Mouse (Mus musculus) heart, postnatal 36 days (tissue): ENCODE measurements around the gene Gstt3. TPM values are rescaled to one million over a fixed set of nuclear protein-coding genes. Genes with fewer than 3 reads are reported as not detected.

Experiments used
- DNase-seq, 2 experiments: peaks; one replicate each; pipeline ENCODE4 v3.0.0; 2021 to 2022
- intact Hi-C: fragments of 180-260 bp; cut with DNase I; formaldehyde crosslinking; loops from one replicate; pipeline ENCODE4 v1.15.1; 2025
- total RNA-seq, 2 experiments: library from RNA; stranded (reverse); gene quantifications; 2 replicates each; pipeline ENCODE4 v1.2.3; 2021

Gstt3 gene
- 1 to 10 TPM; 4.1 to 4.8 TPM for total RNA-seq

- intact Hi-C loops = no loop called here
- peak; percentile 69 to 72 for DNase-seq
Observed at GRCm38 (mm10) chr10:75780769-75781578, at the start of gene Gstt3, which contains the start of gene Gm20441. Gene Gstt3, minus strand, starts transcription at chr10:75781414. Gene Gm20441, minus strand, starts transcription at chr10:75780954.

GRCm38 (mm10) chr10:75830275-75830670 lies 49.1 kb upstream of the Gstt3 start:
- intact Hi-C loops = loop anchor here (5.0 kb wide), 1 partner anchor 68 kb away; the partner anchor contains the start of gene Cabin1
- DNase-seq = no peak

GRCm38 (mm10) chr10:75829529-75830274 lies 48.5 kb upstream of the Gstt3 start:
- intact Hi-C loops = loop anchor here (5.0 kb wide), 1 partner anchor 67 kb away; the partner anchor contains the start of gene Cabin1
- DNase-seq = no peak

- intact Hi-C loops = no loop called here
Observed at GRCm38 (mm10) chr10:75828500-75828931, 47.3 kb upstream of the Gstt3 start.

DNA sequence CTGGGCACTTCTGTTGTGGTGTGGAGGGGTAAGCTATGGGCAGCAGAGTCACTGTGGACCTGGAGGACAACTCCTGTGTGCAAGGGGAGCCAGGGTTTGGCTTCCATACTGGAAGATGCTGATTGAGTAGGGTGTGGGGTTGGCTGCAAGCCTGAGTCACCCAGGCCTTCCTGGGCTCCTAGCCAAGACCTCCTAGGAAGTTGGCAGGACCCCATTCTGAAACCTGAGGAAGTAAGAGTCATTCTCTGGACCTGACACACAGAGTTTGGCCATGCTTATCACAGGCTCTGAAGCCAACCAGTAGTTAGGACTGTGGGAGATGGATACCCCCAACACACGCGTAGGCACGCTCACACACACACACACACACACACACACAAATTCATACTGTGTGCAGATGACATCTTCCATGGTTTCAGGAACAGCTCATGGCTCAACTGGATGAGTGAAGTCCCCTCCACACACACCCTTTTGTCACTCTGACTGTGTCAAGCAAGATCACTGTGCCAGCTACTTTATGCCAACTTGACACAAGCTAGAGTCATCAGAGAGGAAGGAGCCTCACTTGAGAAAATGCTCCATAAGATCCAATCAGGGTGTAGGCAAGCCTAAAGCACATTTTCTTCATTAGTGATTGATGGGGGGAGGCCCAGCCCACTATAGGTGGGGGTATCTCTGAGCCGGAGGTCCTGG lies 46.6 kb upstream of the Gstt3 start:
- DNase-seq = peak; percentile 27 to 36
- intact Hi-C loops = no loop called here

More at GRCm38 (mm10) chr10:75828500-75828931, 47.3 kb upstream of the Gstt3 start:
- peak; percentile 54 to 63 for DNase-seq

DNA sequence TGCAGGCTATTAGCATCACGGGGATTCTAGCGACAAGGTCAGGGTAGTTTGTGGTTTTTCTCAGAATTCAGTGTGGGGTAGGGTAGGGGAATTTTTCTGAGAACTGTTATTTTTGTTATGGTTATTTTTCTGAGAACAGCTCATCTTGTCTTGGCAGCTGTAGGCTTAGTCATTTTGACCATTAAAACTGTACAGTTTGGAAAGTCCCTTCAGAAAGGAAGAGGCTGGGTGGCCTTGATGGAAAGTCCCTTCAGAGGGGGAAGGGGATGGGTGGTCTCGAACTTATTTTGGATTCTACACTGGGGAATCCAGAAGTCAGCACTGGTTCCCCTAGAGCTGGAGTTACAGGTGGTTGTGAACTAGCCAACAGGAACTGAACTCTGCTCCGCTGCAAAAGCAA lies 43.3 kb upstream of the Gstt3 start:
- intact Hi-C loops = no loop called here
- DNase-seq = no peak

DNA sequence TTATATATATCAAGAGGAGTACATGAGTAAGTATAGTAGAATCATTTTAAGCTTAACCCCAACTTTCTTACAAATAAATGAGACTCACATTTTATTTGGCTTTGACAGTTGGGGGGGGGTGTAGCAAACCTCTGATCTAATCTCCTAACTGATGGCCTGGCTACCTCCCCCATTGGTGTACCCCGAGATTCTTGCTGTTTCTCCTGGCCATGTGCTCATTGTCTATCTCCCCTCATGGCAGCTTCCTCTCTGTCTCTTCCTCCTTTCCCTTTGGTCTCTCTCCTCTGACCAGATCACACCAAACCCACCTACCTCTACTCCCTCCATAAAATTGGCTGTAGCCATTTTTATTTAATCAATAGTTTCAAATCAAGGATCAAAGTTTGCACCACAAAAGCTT lies 42.6 kb upstream of the Gstt3 start:
- no peak for DNase-seq
- intact Hi-C loops = no loop called here

GRCm38 (mm10) chr10:75822443-75822842 lies 41.2 kb upstream of the Gstt3 start, which contains the start of gene Gstt4:
Gene Gstt4, minus strand, starts transcription at chr10:75822543.
- DNase-seq = no peak
- intact Hi-C loops = no loop called here

DNA sequence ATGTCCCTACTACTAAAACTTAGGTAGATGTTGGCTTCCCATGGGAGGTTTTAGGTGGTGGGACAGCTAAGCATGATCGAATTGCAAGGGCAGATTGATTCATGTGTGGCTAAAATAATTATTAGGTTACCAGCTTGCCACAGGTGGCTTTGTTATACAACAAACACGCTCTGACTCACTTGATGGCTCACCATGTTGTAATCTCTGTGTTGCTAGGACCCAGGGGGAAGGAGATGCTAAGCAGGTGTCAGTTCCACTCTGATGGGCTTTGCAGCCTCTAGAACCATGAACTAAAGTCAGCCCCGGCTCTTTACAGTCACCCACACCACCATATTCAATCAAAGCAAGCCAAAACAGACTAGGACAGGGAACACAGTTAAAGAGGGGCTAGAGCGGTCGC lies 38.7 kb upstream of the Gstt3 start:
- DNase-seq = no peak
- intact Hi-C loops = no loop called here

- intact Hi-C loops = no loop called here
- no peak for DNase-seq
Observed at GRCm38 (mm10) chr10:75818641-75819040, 37.4 kb upstream of the Gstt3 start.

DNA sequence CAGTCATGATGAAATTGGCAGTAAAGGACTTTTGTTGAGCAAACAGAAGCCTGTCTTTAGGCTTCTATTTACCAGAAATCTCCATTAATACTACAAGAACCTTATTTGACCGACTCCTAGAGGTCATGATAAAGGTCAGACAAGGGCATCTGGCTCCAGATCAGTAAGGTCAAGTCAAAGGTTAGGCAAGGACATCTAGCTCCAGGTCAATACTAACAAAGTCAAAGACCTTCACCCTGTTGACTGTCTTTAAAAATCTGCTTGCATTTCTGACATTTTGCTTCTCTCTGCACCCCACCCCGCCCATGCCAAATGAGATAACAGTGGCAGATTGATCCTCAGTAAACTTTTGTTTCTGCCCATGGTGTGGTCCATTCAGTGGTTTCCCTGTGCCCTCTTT lies 23.0 kb upstream of the Gstt3 start:
- intact Hi-C loops = no loop called here
- no peak for DNase-seq

- intact Hi-C loops = no loop called here
- peak; percentile 71 to 78 for DNase-seq
Observed at GRCm38 (mm10) chr10:75798176-75798696, 17.0 kb upstream of the Gstt3 start, which contains the start of gene Gstt1. Gene Gstt1, minus strand, starts transcription at chr10:75798584.

GRCm38 (mm10) chr10:75797619-75798175 lies 16.5 kb upstream of the Gstt3 start:
- intact Hi-C loops = loop anchor here (2.0 kb wide), 1 partner anchor 35 kb away; no protein-coding TSS in a partner anchor
- DNase-seq = peak; percentile 64 to 69

DNA sequence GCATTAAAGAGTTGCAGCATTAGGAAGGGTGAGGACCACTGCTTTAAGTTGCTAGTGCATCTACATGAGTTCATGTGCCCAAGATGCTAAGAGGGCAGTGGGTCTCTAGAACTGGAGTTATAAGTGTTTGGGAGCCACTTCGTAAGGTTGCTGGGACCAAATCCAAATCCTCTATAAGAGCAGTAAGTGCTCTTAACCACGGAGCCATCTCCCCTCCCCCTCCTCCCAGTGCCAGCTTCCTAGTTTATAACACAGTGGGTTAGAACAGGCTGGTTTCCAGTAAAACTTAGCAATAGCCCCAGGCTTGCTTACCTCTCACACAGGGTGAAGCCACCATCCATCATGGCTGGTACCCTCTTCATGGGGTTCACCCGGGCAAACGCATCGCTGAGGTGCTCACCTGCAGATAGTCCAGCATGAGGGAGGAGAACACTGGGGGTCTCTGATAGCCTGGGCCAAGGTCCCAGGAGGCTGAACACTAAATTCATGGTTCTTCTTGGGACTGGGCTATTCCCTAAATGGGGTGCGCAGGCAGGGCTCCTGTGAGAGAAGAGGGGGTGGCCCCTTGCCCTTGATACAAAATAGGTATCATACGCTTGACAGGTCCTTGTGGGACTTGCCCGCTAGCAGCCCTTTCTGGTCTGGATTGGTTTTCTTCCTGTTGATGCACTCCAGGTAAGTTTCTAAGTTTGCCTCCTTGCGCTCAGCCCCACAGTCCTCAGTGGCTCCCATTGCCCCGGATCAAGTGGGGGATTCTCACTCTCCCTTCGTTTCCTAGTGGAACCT lies 15.7 kb upstream of the Gstt3 start:
- intact Hi-C loops = loop anchor here (2.0 kb wide), 1 partner anchor 36 kb away; no protein-coding TSS in a partner anchor
- DNase-seq = no peak

GRCm38 (mm10) chr10:75794880-75795279 lies 13.7 kb upstream of the Gstt3 start:
- DNase-seq = no peak
- intact Hi-C loops = no loop called here

DNA sequence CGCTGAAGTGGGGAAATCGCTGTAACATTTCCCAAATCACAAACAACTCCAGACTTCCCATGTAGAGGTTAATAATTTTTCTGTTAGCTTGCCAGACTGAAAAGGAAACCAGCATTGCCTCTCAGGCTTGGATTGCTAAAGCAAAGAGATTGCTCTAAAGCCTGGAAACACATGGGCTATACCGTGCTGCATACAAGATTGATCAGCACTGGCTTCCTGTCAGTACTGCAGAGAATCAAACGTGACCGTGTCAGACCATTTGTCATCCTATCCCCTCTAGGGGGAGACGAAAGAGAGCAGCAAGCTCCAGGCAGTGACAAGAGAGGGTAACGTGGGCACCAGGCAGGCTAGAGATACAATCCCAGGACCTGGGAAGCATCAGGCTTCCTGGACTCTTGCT lies 9.6 kb upstream of the Gstt3 start:
- intact Hi-C loops = no loop called here
- no peak for DNase-seq

DNA sequence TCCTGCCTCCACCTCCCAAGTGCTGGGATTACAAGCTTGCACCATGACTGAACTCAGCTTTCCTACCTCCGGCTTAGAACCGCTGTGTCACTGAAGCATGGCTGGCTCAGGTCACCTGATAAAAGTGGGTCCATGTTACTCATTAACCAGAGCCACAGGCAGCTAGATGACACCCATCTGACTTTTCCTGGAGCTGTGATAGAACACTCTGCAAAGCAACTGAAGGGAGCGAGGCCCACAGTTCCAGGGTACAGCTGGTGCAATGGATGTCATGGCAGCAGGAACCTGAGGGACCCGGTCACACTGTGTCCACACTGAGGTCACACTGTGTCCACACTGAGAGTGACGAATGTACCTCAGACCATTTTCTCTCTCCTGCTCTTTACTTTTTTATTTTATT lies 8.6 kb upstream of the Gstt3 start:
- intact Hi-C loops = no loop called here
- no peak for DNase-seq

- intact Hi-C loops = no loop called here
- no peak for DNase-seq
Observed at GRCm38 (mm10) chr10:75789081-75789735, 8.0 kb upstream of the Gstt3 start.

- no peak for DNase-seq
- intact Hi-C loops = no loop called here
Observed at GRCm38 (mm10) chr10:75788277-75788676, 7.1 kb upstream of the Gstt3 start.
